Mouse (Mus musculus) stomach, embryonic 15.5 days (tissue): Measurements from ENCODE around the gene Gm49510. TPM values are rescaled to one million over a fixed set of nuclear protein-coding genes. Genes with fewer than 3 reads are reported as not detected.

Source experiments
- ATAC-seq: fragments of 200-750 bp; cut with Nextera tagmentation; 2 replicates; pipeline ENCODE4 v1.8.0; 2017; ENCODE audit warnings: low read depth, moderate number of reproducible peaks, moderate TSS enrichment; ENCODE audit not compliant: insufficient read depth, low FRiP score
- H3K27ac ChIP-seq: fragments of 300-500 bp; sonication (generic); 2 replicates; pipeline ENCODE4 v1.5.1; 2015; ENCODE audit warnings: mild to moderate bottlenecking, inconsistent platforms
- H3K27me3 ChIP-seq: fragments of 300-500 bp; sonication (generic); replicated peaks from 2 replicates; pipeline ENCODE4 v1.6.1; 2015; ENCODE audit warnings: inconsistent platforms
- H3K36me3 ChIP-seq: fragments of 300-500 bp; sonication (generic); 2 replicates; pipeline ENCODE4 v1.6.1; 2015; ENCODE audit warnings: inconsistent platforms
- H3K4me1 ChIP-seq: fragments of 300-500 bp; sonication (generic); 2 replicates; pipeline ENCODE4 v1.6.1; 2015; ENCODE audit warnings: inconsistent platforms
- H3K4me2 ChIP-seq: fragments of 300-500 bp; sonication (generic); 2 replicates; pipeline ENCODE4 v1.6.1; 2015; ENCODE audit warnings: mild to moderate bottlenecking, inconsistent platforms
- H3K4me3 ChIP-seq: fragments of 300-500 bp; sonication (generic); replicated peaks from 2 replicates; pipeline ENCODE4 v1.5.1; 2015; ENCODE audit warnings: inconsistent platforms
- H3K9ac ChIP-seq: fragments of 300-500 bp; sonication (generic); 2 replicates; pipeline ENCODE4 v1.6.1; 2015; ENCODE audit warnings: inconsistent platforms
- H3K9me3 ChIP-seq: fragments of 300-500 bp; sonication (generic); 2 replicates; pipeline ENCODE4 v1.6.1; 2016; ENCODE audit warnings: inconsistent platforms
- WGBS: fragments of 180-500 bp; shearing (Covaris S2); methylation state at CpG from one replicate; pipeline ENCODE4 v1.1.7; 2015; 5-methylcytosine and 5-hydroxymethylcytosine counted together
- microRNA-seq: library from miRNA; unstranded; fragments of <30 nt; microRNA quantifications from one replicate; pipeline ENCODE4, GENCODE M21; 2016
- polyA plus RNA-seq: library from polyadenylated mRNA; unstranded; fragments of >200 nt; fragmentation: Nextera tagmentation; extraction: Ambion mirVana; gene quantifications from 2 replicates; pipeline ENCODE4 v1.2.1, GENCODE M21; 2015

The Gm49510 gene
- polyA plus RNA-seq, 1 experiment from 2014 or later = 0.42 TPM

- Histone ChIP-seq H3K9me3 (no peaks in the 10 kb centered on the region), H3K27me3 (no peaks in the 10 kb centered on the region), H3K9ac (no peak overlapping the region), H3K4me1 (0 out of 2 replicates have a peak, but pooled peaks cover 5% of the 10 kb centered on the region), H3K4me3 (no peak overlapping the region), H3K27ac (no peak overlapping the region), H3K4me2 (no peak overlapping the region), H3K36me3 (no peaks in the 10 kb centered on the region)
- no peak for ATAC-seq
- WGBS = 81% methylated on average over 4 of the region's 4 CpGs
These were observed 56.9 kb downstream of the Gm49510 start for GRCm38 (mm10) chr15:78956351-78956750.

- ATAC-seq = no peak
- Histone ChIP-seq H3K4me3 (no peak overlapping the region), H3K9me3 (no peaks in the 10 kb centered on the region), H3K9ac (no peak overlapping the region), H3K36me3 (no peaks in the 10 kb centered on the region), H3K4me2 (no peak overlapping the region), H3K4me1 (0 out of 2 replicates have a peak, but pooled peaks cover 5% of the 10 kb centered on the region), H3K27ac (no peak overlapping the region), H3K27me3 (no peaks in the 10 kb centered on the region)
- 48% methylated on average over 15 of the region's 15 CpGs for WGBS
These were observed 57.6 kb downstream of the Gm49510 start for GRCm38 (mm10) chr15:78957021-78957420.

GRCm38 (mm10) chr15:78959537-78959936 is 60.1 kb downstream of the Gm49510 start:
- Histone ChIP-seq H3K9ac (no peak overlapping the region), H3K36me3 (no peaks in the 10 kb centered on the region), H3K27me3 (no peaks in the 10 kb centered on the region), H3K4me2 (no peak overlapping the region; the same call in 1 of the 2 replicates), H3K4me3 (no peak overlapping the region), H3K27ac (no peak overlapping the region), H3K9me3 (no peaks in the 10 kb centered on the region), H3K4me1 (0 out of 2 replicates have a peak, but pooled peaks cover 12% of the 10 kb centered on the region)
- peak; percentile 69; the same call in 1 of the 2 replicates for ATAC-seq
- 67% methylated on average over 11 of the region's 11 CpGs for WGBS

- Histone ChIP-seq H3K4me2 (no peak overlapping the region; the same call in 1 of the 2 replicates), H3K36me3 (no peaks in the 10 kb centered on the region), H3K27me3 (no peaks in the 10 kb centered on the region), H3K4me3 (no peak overlapping the region), H3K4me1 (0 out of 2 replicates have a peak, but pooled peaks cover 12% of the 10 kb centered on the region), H3K9me3 (no peaks in the 10 kb centered on the region), H3K27ac (no peak overlapping the region), H3K9ac (no peak overlapping the region)
- ATAC-seq = 0 out of 2 replicates have a peak, but pooled peaks have one; percentile 34
- 63% methylated on average over 4 of the region's 4 CpGs for WGBS
These were observed 60.6 kb downstream of the Gm49510 start for GRCm38 (mm10) chr15:78960088-78960487.

DNA sequence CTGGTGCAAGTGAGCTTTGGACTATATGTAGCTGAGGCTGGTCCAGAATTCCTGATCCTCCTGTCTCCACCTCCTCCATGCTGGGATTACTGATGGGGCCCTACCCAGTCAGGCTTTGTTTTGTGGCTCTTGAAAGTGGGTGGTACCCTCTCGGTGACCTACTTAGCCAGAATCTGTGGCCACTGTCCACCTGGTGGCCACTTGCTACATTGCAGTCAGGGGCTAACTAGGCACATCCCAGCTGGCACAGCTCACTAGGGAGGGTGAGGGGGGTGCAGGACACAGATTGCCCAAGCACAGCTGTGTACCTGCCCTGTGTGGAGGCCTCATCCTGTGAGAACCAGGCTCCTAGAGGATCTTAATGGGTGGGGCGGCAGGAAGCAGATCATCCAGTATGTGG is 63.4 kb downstream of the Gm49510 start:
- Histone ChIP-seq H3K9me3 (no peaks in the 10 kb centered on the region), H3K4me3 (no peak overlapping the region), H3K9ac (no peak overlapping the region), H3K4me1 (0 out of 2 replicates have a peak, but pooled peaks cover 6% of the 10 kb centered on the region), H3K36me3 (no peaks in the 10 kb centered on the region), H3K4me2 (no peak overlapping the region), H3K27ac (no peak overlapping the region), H3K27me3 (no peaks in the 10 kb centered on the region)
- WGBS = 26% methylated on average over 2 of the region's 2 CpGs
- no peak for ATAC-seq

Small RNAs within 50 kb of the gene (microRNA-seq; reads per million reads assigned to microRNA genes)
- gene Mir6955 = not detected

Other genes with a start within 250 kb of the Gm49510 start
- 0.10 and 0.12 TPM in 2 replicates for gene Elfn2, start 180.9 kb upstream of the Gm49510 start, polyA plus RNA-seq
- 18.0 and 21.1 TPM in 2 replicates for gene Mfng, start 126.2 kb upstream of the Gm49510 start, polyA plus RNA-seq
- 6.6 and 7.6 TPM in 2 replicates for gene Card10, start 96.6 kb upstream of the Gm49510 start, polyA plus RNA-seq
- 54.1 and 62.1 TPM in 2 replicates for gene Cdc42ep1, start 57.0 kb upstream of the Gm49510 start, polyA plus RNA-seq
- gene Lgals2, start 44.1 kb upstream of the Gm49510 start, polyA plus RNA-seq = 210 and 299 TPM in 2 replicates
- gene Gga1, start 22.5 kb upstream of the Gm49510 start, polyA plus RNA-seq = 47.1 TPM in 2 replicates
- gene Sh3bp1, start 101 bp downstream of the Gm49510 start, polyA plus RNA-seq = 34.8 and 36.9 TPM in 2 replicates
- gene Pdxp, start 14.3 kb downstream of the Gm49510 start, polyA plus RNA-seq = 11.8 and 12.8 TPM in 2 replicates
- 1,300 and 1,476 TPM in 2 replicates for gene Lgals1, start 27.1 kb downstream of the Gm49510 start, polyA plus RNA-seq
- gene Nol12, start 35.3 kb downstream of the Gm49510 start, polyA plus RNA-seq = 47.4 and 49.9 TPM in 2 replicates
- gene Triobp, start 48.1 kb downstream of the Gm49510 start, polyA plus RNA-seq = 54.4 TPM in 2 replicates
- 546 and 587 TPM in 2 replicates for gene H1f0, start 128.8 kb downstream of the Gm49510 start, polyA plus RNA-seq
- gene Galr3, start 142.2 kb downstream of the Gm49510 start, polyA plus RNA-seq = 0.68 and 0.89 TPM in 2 replicates
- gene Ankrd54, start 163.2 kb downstream of the Gm49510 start, polyA plus RNA-seq = 49.7 and 51.8 TPM in 2 replicates
- 200 and 222 TPM in 2 replicates for gene Eif3l, start 175.5 kb downstream of the Gm49510 start, polyA plus RNA-seq
- gene Micall1, start 209.2 kb downstream of the Gm49510 start, polyA plus RNA-seq = 11.5 and 11.9 TPM in 2 replicates
- 308 and 336 TPM in 2 replicates for gene Polr2f, start 241.3 kb downstream of the Gm49510 start, polyA plus RNA-seq
- 6.7 and 6.9 TPM in 2 replicates for gene 1700088E04Rik, start 241.6 kb downstream of the Gm49510 start, polyA plus RNA-seq